Mouse (Mus musculus) neural tube, embryonic 13.5 days (tissue): ENCODE measurements around the gene Dnah17. TPM values are rescaled to one million over a fixed set of nuclear protein-coding genes. Genes with fewer than 3 reads are reported as not detected.

Experiments used
- ATAC-seq: fragments of 200-750 bp; cut with Nextera tagmentation; 2 replicates; pipeline ENCODE4 v1.8.0; 2017; ENCODE audit warnings: low read depth, mild to moderate bottlenecking, moderate TSS enrichment, moderate library complexity
- H3K27ac ChIP-seq: fragments of 300-500 bp; sonication (generic); replicated peaks from 2 replicates; pipeline ENCODE4 v1.5.1; 2015; ENCODE audit warnings: moderate library complexity, mild to moderate bottlenecking, inconsistent platforms
- H3K27me3 ChIP-seq: fragments of 300-500 bp; sonication (generic); 2 replicates; pipeline ENCODE4 v1.6.1; 2015; ENCODE audit warnings: mild to moderate bottlenecking, inconsistent platforms
- H3K36me3 ChIP-seq: fragments of 300-500 bp; sonication (generic); 2 replicates; pipeline ENCODE4 v1.6.1; 2015; ENCODE audit warnings: mild to moderate bottlenecking, inconsistent platforms
- H3K4me1 ChIP-seq: fragments of 300-500 bp; sonication (generic); replicated peaks from 2 replicates; pipeline ENCODE4 v1.6.1; 2015; ENCODE audit warnings: inconsistent platforms
- H3K4me2 ChIP-seq: fragments of 300-500 bp; sonication (generic); 2 replicates; pipeline ENCODE4 v1.6.1; 2015; ENCODE audit warnings: inconsistent platforms, mild to moderate bottlenecking, moderate library complexity
- H3K4me3 ChIP-seq: fragments of 300-500 bp; sonication (generic); 2 replicates; pipeline ENCODE4 v1.5.1; 2015; ENCODE audit warnings: mild to moderate bottlenecking, inconsistent platforms
- H3K9ac ChIP-seq: fragments of 300-500 bp; sonication (generic); 2 replicates; pipeline ENCODE4 v1.6.1; 2015; ENCODE audit warnings: moderate library complexity, mild to moderate bottlenecking, inconsistent platforms
- H3K9me3 ChIP-seq: fragments of 300-500 bp; sonication (generic); 2 replicates; pipeline ENCODE4 v1.6.1; 2016; ENCODE audit warnings: inconsistent platforms
- WGBS: fragments of 180-500 bp; shearing (Covaris S2); methylation state at CpG from one replicate; pipeline ENCODE4 v1.1.7; 2015; 5-methylcytosine and 5-hydroxymethylcytosine counted together
- polyA plus RNA-seq: library from polyadenylated mRNA; unstranded; fragments of >200 nt; fragmentation: Nextera tagmentation; extraction: Ambion mirVana; gene quantifications from 2 replicates; pipeline ENCODE4 v1.2.1, GENCODE M21; 2015

The Dnah17 gene
- polyA plus RNA-seq, 1 experiment from 2014 or later: 0.22 TPM

DNA sequence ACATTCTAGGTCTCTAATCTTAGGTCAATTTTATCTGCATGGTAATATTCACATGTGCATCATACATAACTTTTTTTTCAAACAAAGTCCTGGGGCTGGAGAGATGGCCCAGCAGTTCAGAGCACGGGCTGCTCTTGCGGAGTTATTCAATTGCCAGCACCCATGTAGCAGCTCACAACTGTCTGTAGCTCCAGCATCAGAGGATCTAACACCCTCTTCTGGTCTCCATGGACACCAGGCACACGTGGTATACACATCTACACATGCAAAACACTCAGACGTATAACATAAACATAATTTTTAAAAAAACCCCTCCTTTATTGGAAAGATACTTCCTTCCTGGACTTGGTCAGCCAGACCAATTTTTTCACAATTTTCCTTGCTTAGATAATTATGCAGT, 28.3 kb upstream of the Dnah17 start:
- Histone ChIP-seq H3K4me1 (no peaks in the 10 kb centered on the region), H3K9ac (no peak overlapping the region), H3K36me3 (peaks cover 12% of the 10 kb centered on the region), H3K9me3 (no peaks in the 10 kb centered on the region), H3K4me2 (no peak overlapping the region), H3K4me3 (no peak overlapping the region), H3K27ac (no peak overlapping the region), H3K27me3 (no peaks in the 10 kb centered on the region)
- no peak for ATAC-seq
- WGBS: 78% methylated on average over 4 of the region's 4 CpGs

DNA sequence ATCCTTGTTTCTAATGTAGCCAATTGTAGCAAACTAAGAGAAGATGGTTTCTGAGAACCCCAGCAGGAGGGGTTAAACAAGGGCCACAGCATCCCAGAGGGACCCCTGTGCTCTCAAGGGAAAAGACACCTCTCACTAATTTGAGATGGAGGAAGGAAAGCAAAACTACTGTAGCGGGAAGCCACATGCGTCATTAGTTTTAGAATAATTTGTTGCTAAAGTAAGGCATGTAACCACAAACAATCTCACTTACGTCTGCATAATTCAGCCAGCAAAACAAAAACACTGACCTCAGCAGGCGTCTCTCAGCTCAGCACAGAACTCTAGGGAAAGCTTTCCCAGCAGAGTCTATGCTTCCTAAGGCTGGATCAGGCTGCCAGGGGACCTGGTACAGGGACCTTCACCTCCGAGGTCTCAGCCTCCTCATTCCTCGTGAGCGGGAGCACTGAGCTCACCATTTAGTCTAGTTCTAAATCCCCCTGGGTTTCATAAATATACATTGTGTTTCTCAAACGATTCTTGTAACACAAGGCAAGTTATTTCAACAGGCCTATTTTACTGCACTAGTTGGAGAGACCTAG, 26.1 kb upstream of the Dnah17 start:
- Histone ChIP-seq H3K4me1 (no peaks in the 10 kb centered on the region), H3K9ac (no peak overlapping the region), H3K4me3 (no peak overlapping the region), H3K36me3 (no peaks in the 10 kb centered on the region), H3K9me3 (no peaks in the 10 kb centered on the region), H3K27ac (no peak overlapping the region), H3K4me2 (no peak overlapping the region), H3K27me3 (no peaks in the 10 kb centered on the region)
- WGBS: 58% methylated on average over 8 of the region's 8 CpGs
- ATAC-seq: no peak

DNA sequence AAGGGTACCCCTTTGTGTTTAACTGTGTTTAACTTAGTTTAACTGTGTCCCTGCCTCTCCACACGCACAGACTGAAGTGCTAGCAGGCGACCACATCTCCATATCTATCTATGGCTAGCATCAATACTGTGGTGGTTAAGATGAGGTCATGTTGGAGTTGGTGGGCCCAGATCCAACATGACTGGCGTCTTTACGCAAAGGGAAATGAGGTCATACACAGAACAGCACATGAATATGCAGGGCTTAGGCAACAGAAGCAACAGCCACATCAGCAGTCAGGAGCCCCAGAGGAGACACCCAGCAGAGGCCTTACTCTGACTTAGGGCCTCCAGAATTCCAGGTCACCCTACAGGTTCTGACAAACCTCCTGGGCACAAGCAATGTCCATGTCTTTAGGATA, 22.5 kb upstream of the Dnah17 start:
- H3K9ac ChIP-seq: no peak overlapping the region
- no peak overlapping the region for H3K4me3 ChIP-seq
- no peak overlapping the region for H3K4me2 ChIP-seq
- no peaks in the 10 kb centered on the region for H3K27me3 ChIP-seq
- no peaks in the 10 kb centered on the region for H3K9me3 ChIP-seq
- no peak for ATAC-seq
- H3K36me3 ChIP-seq: no peaks in the 10 kb centered on the region
- 84% methylated on average over 4 of the region's 4 CpGs for WGBS
- H3K4me1 ChIP-seq: peaks cover 15% of the 10 kb centered on the region
- H3K27ac ChIP-seq: no peak overlapping the region

DNA sequence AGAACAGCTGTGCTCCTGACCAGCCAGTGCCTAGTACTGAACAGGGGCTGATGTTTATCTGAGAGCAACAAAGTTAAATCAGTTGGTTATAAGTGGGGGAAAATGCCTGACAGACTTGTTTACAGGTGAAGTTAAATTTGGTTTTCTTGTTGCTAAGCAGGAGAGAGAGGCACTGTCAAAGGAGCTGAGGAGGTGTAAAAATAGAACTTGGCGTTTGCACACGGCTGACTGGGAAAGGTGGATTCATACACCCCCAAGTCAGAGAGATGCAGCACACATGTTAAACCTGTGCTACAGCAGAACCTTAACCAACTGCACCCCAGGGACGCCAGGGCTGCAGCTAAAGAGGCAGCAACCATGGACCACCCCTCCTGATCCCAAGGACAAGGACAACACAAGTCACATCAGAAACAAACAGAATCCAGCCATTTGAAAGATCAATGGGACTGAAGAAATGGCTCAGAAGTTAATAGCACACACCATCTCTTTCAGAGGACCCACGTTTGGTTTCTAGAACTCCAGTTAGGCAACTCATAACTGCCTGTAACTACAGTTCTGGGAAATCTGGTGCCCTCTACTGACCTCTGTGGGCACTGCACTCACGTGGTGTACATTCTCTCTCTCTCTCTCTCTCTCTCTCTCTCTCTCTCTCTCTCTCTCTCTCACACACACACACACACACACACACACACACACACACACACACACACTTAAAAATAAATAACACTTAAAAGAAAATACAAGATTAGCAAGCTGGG, 21.2 kb upstream of the Dnah17 start:
- WGBS: 93% methylated on average over 5 of the region's 5 CpGs
- ATAC-seq: no peak

DNA sequence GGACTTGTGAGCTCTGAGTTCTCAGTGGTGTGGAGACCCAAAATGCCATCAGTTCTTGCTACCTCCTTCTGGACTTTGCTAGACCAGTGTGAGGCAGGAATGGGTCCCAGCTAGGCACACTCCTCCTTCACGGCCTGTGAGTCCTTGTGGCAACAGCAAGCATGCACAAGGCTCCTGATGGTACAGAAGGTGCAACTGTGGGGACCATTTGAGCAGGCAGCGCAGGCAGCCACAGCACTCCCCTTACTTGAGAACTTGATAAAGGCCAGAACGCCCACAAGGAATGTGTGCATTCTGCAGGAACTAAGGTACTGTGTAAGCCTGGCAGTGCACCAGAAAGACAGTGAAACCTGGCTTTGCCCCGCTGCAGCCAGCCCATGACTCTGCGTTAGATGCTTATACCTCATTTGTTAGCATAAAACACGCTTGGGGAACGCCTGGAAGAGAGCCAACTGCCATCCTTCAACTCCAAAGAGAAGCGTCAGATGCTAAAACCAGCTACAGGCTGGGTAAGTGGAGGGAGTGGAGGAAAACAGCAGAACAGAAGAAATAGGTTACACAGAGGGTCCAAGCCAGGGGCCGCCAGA, 19.8 kb upstream of the Dnah17 start:
- no peaks in the 10 kb centered on the region for H3K9me3 ChIP-seq
- peaks cover 15% of the 10 kb centered on the region for H3K4me1 ChIP-seq
- no peak overlapping the region for H3K9ac ChIP-seq
- 59% methylated on average over 9 of the region's 9 CpGs for WGBS
- H3K4me3 ChIP-seq: no peak overlapping the region
- H3K27me3 ChIP-seq: no peaks in the 10 kb centered on the region
- H3K36me3 ChIP-seq: no peaks in the 10 kb centered on the region
- peak; percentile 47; the same call in 1 of the 2 replicates for ATAC-seq
- H3K4me2 ChIP-seq: no peak overlapping the region
- 0 out of 2 replicates have a peak overlapping the region, but pooled peaks have one; percentile 30 for H3K27ac ChIP-seq

More for the DNA sequence above, 21.2 kb upstream of the Dnah17 start:
- Histone ChIP-seq H3K4me2 (no peak overlapping the region), H3K36me3 (no peaks in the 10 kb centered on the region), H3K9ac (no peak overlapping the region), H3K4me3 (no peak overlapping the region), H3K27ac (no peak overlapping the region), H3K9me3 (no peaks in the 10 kb centered on the region), H3K4me1 (peaks cover 15% of the 10 kb centered on the region), H3K27me3 (no peaks in the 10 kb centered on the region)

DNA sequence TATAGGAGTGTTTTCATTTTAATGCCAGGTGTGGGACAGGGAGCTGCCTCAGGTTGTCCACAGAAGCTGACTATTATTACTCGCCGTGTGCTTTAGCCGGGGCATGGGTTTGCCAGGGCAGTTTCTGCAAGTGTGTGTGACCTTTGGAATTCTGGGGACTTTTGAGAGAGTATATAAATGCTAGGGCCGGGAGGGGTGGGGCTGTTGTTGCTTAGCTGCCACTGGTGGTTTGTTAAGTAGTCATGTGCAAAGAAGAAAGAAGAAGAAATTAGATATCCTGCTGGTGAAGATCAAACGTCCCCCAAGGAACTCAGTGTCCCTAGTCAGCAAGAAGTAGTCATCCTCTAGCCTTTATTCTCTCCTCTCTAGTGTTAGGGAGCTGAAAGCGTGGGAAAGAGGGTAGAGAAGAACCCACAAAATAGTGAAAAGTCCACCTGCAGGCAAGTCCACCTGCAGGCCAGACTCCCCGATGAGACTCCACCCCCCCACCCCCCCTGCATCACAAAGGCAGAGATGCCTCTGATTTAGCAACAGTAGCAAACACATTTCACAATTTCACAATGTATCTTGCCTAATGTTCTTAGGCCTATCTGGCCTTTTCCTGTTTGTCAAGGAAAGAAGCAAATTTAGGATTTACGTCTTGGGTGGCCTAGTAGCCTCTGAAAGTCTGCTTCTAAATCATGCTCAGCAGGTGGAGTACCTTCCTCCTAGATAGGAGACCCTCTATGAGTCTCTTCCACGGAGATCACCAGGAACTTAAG, 17.6 kb upstream of the Dnah17 start:
- Histone ChIP-seq H3K4me3 (no peak overlapping the region), H3K9ac (no peak overlapping the region), H3K4me1 (peaks cover 16% of the 10 kb centered on the region), H3K36me3 (no peaks in the 10 kb centered on the region), H3K4me2 (no peak overlapping the region), H3K27ac (no peak overlapping the region), H3K27me3 (no peaks in the 10 kb centered on the region), H3K9me3 (no peaks in the 10 kb centered on the region)
- ATAC-seq: no peak
- WGBS: 70% methylated on average over 9 of the region's 9 CpGs

DNA sequence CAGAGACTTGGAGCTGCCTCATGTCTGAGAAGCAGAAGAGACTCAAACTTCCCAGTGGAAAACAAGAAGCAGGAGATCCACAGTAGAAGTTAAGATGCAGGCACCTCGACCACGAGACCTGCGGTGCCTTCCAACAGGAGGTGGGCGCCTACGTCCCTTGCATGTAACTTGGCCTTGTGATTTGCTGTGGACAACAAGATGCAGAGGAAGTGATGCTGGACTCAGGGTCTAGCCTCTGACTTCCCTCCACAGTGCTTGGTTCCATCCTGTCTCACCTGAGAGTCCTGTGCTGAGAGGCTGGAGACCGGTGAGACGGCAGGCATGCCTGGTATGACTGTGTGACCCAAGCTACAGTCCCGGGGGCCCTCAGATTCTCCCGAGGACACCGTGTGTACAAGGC, 16.0 kb upstream of the Dnah17 start:
- no peak for ATAC-seq
- WGBS: 92% methylated on average over 10 of the region's 10 CpGs

DNA sequence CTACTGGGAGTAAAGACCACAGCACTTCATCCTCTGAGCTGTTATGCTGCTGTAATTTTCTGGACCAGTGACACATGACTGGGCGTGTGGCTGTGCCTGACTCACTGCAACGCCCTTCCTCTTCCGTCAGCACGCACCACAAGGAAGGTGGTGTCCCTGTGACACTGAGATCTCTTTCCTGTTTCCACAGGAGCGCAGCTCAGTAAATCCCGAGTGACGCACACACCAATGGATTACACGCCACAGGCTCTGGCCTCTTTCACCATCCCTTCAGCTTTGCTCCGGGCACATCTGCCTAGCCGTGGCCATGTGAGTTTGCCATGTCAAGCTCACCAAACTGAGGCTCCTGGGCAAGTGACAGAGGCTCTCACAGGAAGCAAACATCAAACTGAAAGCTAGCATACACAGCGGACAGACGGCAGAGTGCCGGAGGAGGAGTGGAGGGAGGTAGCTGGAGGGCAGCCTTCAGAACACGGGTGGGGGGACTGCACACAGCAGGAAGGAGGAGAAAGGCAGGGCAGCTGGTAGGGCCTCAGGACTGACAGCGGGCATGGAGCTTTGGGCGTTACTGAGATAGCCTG, 15.4 kb upstream of the Dnah17 start:
- Histone ChIP-seq H3K9ac (no peak overlapping the region), H3K27me3 (no peaks in the 10 kb centered on the region), H3K9me3 (no peaks in the 10 kb centered on the region), H3K4me2 (no peak overlapping the region), H3K36me3 (no peaks in the 10 kb centered on the region), H3K4me3 (no peak overlapping the region), H3K27ac (peak overlapping the region; percentile 15; the same call in 1 of the 2 replicates), H3K4me1 (peaks cover 26% of the 10 kb centered on the region)
- ATAC-seq: no peak
- 78% methylated on average over 16 of the region's 16 CpGs for WGBS

More for the DNA sequence above, 16.0 kb upstream of the Dnah17 start:
- no peak overlapping the region for H3K4me2 ChIP-seq
- no peaks in the 10 kb centered on the region for H3K9me3 ChIP-seq
- H3K27ac ChIP-seq: no peak overlapping the region
- no peaks in the 10 kb centered on the region for H3K36me3 ChIP-seq
- H3K4me1 ChIP-seq: peaks cover 30% of the 10 kb centered on the region
- H3K27me3 ChIP-seq: no peaks in the 10 kb centered on the region
- H3K9ac ChIP-seq: no peak overlapping the region
- no peak overlapping the region for H3K4me3 ChIP-seq

DNA sequence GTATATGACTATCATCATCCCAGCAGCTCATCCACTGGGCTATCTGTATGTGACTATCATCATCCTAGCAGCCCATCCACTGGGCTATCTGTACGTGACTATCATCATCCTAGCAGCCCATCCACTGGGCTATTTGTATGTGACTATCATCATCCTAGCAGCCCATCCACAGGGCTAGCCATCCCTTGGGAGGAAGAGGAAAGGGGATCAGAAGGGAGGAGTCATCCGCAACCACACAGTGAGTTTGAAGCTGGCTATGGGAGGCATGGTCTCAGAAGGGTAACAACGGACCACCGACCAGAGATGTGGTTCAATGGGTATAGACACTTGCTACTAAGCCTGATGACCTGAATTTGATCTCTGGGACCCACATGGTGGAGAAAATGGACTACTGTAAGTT, 14.7 kb upstream of the Dnah17 start:
- Histone ChIP-seq H3K9me3 (no peaks in the 10 kb centered on the region), H3K27ac (no peak overlapping the region), H3K4me3 (no peak overlapping the region), H3K9ac (no peak overlapping the region), H3K36me3 (no peaks in the 10 kb centered on the region), H3K27me3 (peaks cover 3% of the 10 kb centered on the region; the same call in 1 of the 2 replicates), H3K4me2 (no peak overlapping the region), H3K4me1 (peaks cover 18% of the 10 kb centered on the region)
- no peak for ATAC-seq
- 91% methylated on average over 4 of the region's 4 CpGs for WGBS

DNA sequence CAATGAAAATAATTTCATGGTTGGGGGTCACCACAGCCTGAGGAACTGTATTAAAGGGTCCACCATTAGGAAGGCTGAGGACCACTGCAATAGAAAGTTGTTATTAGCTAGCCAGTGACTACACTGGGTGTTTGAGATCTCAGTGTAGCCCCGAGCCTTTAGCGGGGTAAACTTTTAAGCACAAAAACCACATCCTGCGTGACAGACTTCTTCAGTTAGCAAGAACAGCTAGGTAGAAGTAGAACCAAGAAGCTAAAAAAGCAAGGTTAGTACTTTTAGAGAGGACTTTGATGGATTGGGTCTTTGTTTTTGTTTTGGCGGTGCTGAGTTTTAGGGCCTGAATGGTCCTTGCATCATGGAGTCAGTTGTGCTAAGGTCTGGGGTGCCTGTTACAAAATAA, 13.3 kb upstream of the Dnah17 start:
- 90% methylated on average over 4 of the region's 4 CpGs for WGBS
- Histone ChIP-seq H3K4me2 (no peak overlapping the region), H3K36me3 (no peaks in the 10 kb centered on the region), H3K4me1 (peaks cover 14% of the 10 kb centered on the region), H3K27ac (no peak overlapping the region), H3K27me3 (peaks cover 3% of the 10 kb centered on the region; the same call in 1 of the 2 replicates), H3K9ac (no peak overlapping the region), H3K4me3 (no peak overlapping the region), H3K9me3 (peaks cover 3% of the 10 kb centered on the region; the same call in 1 of the 2 replicates)
- no peak for ATAC-seq

DNA sequence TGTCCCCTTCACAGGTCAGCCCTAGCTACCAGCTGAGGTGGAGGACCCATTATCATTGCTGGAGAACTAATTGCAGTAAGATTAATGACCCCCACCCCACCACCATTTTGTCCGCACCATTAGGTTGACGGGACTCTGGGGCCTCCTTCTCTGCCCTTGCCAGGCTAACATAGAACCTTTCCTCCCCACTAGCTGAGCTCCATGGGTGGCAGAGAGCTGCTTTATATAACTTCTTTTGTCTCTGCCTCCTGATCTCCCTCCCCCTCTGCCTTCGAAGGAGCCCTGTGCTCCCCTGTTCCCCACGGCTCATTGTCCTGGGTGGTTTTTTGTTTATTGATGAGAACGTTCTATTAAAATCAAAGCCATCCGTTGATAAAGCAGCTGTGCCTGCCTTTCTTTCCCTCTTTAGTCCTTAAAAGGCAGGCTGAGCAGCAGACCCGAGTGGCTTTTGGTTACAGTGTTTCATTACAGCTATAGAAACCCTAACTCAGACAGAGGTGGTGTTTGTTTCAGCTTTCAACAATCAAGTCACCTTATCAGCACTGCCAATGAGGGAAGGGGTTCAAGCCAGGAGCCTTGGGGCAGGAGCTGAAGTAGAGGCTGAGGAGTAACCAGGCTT, 12.2 kb upstream of the Dnah17 start:
- H3K4me1 ChIP-seq: peaks cover 14% of the 10 kb centered on the region
- peak overlapping the region; percentile 69 for H3K27ac ChIP-seq
- peaks cover 3% of the 10 kb centered on the region; the same call in 1 of the 2 replicates for H3K27me3 ChIP-seq
- no peak overlapping the region for H3K4me2 ChIP-seq
- no peak overlapping the region for H3K4me3 ChIP-seq
- peaks cover 6% of the 10 kb centered on the region for H3K9me3 ChIP-seq
- H3K9ac ChIP-seq: 0 out of 2 replicates have a peak overlapping the region, but pooled peaks have one; percentile 34
- 14% methylated on average over 7 of the region's 7 CpGs for WGBS
- H3K36me3 ChIP-seq: no peaks in the 10 kb centered on the region
- ATAC-seq: peak; percentile 77
